Mouse (Mus musculus) embryo, embryonic 9.5 days (tissue): ENCODE measurements around the gene U2surp.
"Not testable (repeated sequence)": the region's sequence is repeated elsewhere in the genome, so short reads cannot be mapped to it uniquely, and the experiment has no call there.

ENCODE experiments used
- DNase-seq: peaks from one replicate; pipeline ENCODE4 v3.0.0-alpha.2; 2017; ENCODE audit errors: extremely low spot score

U2surp gene

GRCm38 (mm10) chr9:95469011-95469576 is 42.7 kb downstream of the U2surp start:
- DNase-seq: not testable (repeated sequence)

- DNase-seq: no peak
These were observed 47.8 kb downstream of the U2surp start for GRCm38 (mm10) chr9:95464028-95464427.

- no peak for DNase-seq
These were observed 59.9 kb downstream of the U2surp start for GRCm38 (mm10) chr9:95451931-95452330.

- no peak for DNase-seq
These were observed 61.2 kb downstream of the U2surp start for GRCm38 (mm10) chr9:95450586-95450985.

GRCm38 (mm10) chr9:95442321-95442731 is 69.5 kb downstream of the U2surp start:
- peak; percentile 64 for DNase-seq

- DNase-seq: no peak
These were observed 73.9 kb downstream of the U2surp start for GRCm38 (mm10) chr9:95437883-95438282.

GRCm38 (mm10) chr9:95436294-95436613 is 75.5 kb downstream of the U2surp start:
- DNase-seq: no peak

GRCm38 (mm10) chr9:95435506-95436293 is 76.1 kb downstream of the U2surp start:
- no peak for DNase-seq

- no peak for DNase-seq
These were observed 83.5 kb downstream of the U2surp start for GRCm38 (mm10) chr9:95428277-95428676.

GRCm38 (mm10) chr9:95413911-95414310 is 97.9 kb downstream of the U2surp start:
- no peak for DNase-seq

- no peak for DNase-seq
These were observed 99.7 kb downstream of the U2surp start for GRCm38 (mm10) chr9:95412047-95412446.

GRCm38 (mm10) chr9:95407586-95408220 is 104.1 kb downstream of the U2surp start:
- no peak for DNase-seq
